Mouse (Mus musculus): Measurements from ENCODE around the gene Dpp8.
"Not testable (repeated sequence)": the region's sequence is repeated elsewhere in the genome, so short reads cannot be mapped to it uniquely, and the experiment has no call there.

The Dpp8 gene

GRCm38 (mm10) chr9:65032269-65033108 is at the start of gene Dpp8:
TSS of gene Dpp8 (plus strand) at chr9:65032414.
- peak; percentile 95 for DNase-seq

- DNase-seq: no peak
Measured at GRCm38 (mm10) chr9:64985037-64985794, 47.0 kb upstream of the Dpp8 start.

GRCm38 (mm10) chr9:64985807-64986206 is 46.4 kb upstream of the Dpp8 start:
- no peak for DNase-seq

GRCm38 (mm10) chr9:64987651-64988050 is 44.6 kb upstream of the Dpp8 start:
- DNase-seq: no peak

GRCm38 (mm10) chr9:64988443-64988842 is 43.8 kb upstream of the Dpp8 start:
- DNase-seq: no peak

- no peak for DNase-seq
Measured at GRCm38 (mm10) chr9:64990291-64990690, 41.9 kb upstream of the Dpp8 start.

GRCm38 (mm10) chr9:64995464-64995863 is 36.8 kb upstream of the Dpp8 start:
- DNase-seq: not testable (repeated sequence)

GRCm38 (mm10) chr9:65001481-65001880 is 30.7 kb upstream of the Dpp8 start:
- DNase-seq: no peak

GRCm38 (mm10) chr9:65005737-65006136 is 26.5 kb upstream of the Dpp8 start:
- DNase-seq: no peak

- DNase-seq: no peak
Measured at GRCm38 (mm10) chr9:65010632-65011031, 21.6 kb upstream of the Dpp8 start.

- no peak for DNase-seq
Measured at GRCm38 (mm10) chr9:65011304-65011703, 20.9 kb upstream of the Dpp8 start.

GRCm38 (mm10) chr9:65015461-65016222 is 16.6 kb upstream of the Dpp8 start:
- no peak for DNase-seq

GRCm38 (mm10) chr9:65016241-65016977 is 15.8 kb upstream of the Dpp8 start:
- no peak for DNase-seq

- DNase-seq: no peak
Measured at GRCm38 (mm10) chr9:65016978-65017827, 15.0 kb upstream of the Dpp8 start.

GRCm38 (mm10) chr9:65017896-65018295 is 14.3 kb upstream of the Dpp8 start:
- DNase-seq: no peak

- no peak for DNase-seq
Measured at GRCm38 (mm10) chr9:65018588-65019121, 13.6 kb upstream of the Dpp8 start.

- no peak for DNase-seq
Measured at GRCm38 (mm10) chr9:65019146-65019545, 13.1 kb upstream of the Dpp8 start.

- DNase-seq: no peak
Measured at GRCm38 (mm10) chr9:65020128-65020527, 12.1 kb upstream of the Dpp8 start.

GRCm38 (mm10) chr9:65020991-65021886 is 11.0 kb upstream of the Dpp8 start, which contains the start of gene Hacd3:
TSS of gene Hacd3 (minus strand) at chr9:65021693.
- DNase-seq: peak; percentile 90
